Mouse (Mus musculus) liver, adult 2 months (tissue): ENCODE results near the gene Olfr557.

ENCODE experiments used
- CTCF ChIP-seq: fragments of 200-500 bp; IDR thresholded peaks from 2 replicates; pipeline ENCODE4 v1.5.1; 2011; ENCODE audit warnings: low read depth, low read length, control low read depth
- POLR2A ChIP-seq: fragments of 200-500 bp; IDR thresholded peaks from 2 replicates; pipeline ENCODE4 v1.6.1; 2011; ENCODE audit warnings: low read length, control low read depth; ENCODE audit not compliant: insufficient read depth; ENCODE audit errors: extremely low read depth

DNA sequence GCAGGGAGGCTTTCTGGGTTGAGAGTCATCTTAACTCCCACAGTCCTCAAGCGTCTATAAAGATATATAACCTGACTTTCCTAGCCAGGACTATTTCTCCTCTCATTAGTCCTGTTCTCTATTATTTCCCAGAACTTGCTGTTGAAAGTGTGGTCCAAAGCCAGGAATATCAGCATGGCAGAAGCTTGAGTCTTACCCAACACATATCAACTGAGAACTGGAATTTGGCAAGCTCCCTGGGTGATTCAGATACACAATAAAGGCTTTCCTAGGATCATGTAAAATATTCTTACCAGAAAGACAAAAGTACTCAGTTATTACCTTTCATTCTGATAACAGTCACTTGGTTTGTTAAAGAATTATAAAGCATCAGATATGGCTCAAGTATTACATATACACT is 13.8 kb upstream of the Olfr557 start:
- TF ChIP-seq CTCF: no peak
- no peak for TF ChIP-seq POLR2A
